ENCODE assay signal across 15 mouse cellular contexts in the genomic region with DNA sequence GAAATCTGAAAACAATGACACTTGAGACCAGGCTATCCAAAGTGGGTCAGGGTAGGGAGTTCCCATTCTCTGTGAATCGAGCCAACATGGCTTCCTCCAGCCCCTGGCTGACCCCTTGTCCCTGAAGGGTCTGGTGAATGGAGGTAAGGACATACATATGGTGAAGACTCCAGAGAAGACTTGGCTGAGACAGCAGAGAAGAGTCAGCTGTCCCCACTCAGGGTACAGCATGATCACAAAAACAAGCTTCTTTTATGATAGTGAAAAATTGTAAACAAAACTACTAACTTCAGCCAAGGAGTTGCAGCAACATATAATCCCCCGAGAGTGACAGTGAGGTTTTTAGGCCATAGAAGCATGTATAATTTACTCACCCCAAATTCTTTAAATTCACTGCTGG. TPM values are rescaled to one million over a fixed set of nuclear protein-coding genes. Genes with fewer than 3 reads are reported as not detected.
DNase-seq lines count a peak whose midpoint lies in the region; ATAC-seq lines count a peak whose summit lies in the region.
"Had no signal": no experiment of that assay in that cellular context is flagged by ENCODE, and none has a peak within 500 bp of the region (broad histone marks: within the 10 kb centered on the region; RNA-seq: fewer than 3 reads in every experiment).

No protein-coding gene starts in this region.

- no peak overlapping the region for H3K9ac ChIP-seq in kidney, embryonic 16.5 days (replicated peaks; ENCODE audit: low read length)
- H3K9ac ChIP-seq: embryonic facial prominence, embryonic 13.5 days had no signal

- H3K27me3 ChIP-seq in kidney, embryonic 16.5 days (ENCODE audit: insufficient read depth, low read length), result no peaks in the 10 kb centered on the region
- H3K27me3 ChIP-seq: embryonic facial prominence, embryonic 13.5 days had no signal

- peak; percentile 76; the same call in 1 of the 2 replicates for ATAC-seq in kidney, embryonic 16.5 days (ENCODE audit: low FRiP score, low TSS enrichment)
- ATAC-seq: forebrain, embryonic 16.5 days; hindbrain, postnatal 0 days had no signal

- 54% methylated on average over 2 of the region's 2 CpGs for WGBS in kidney, embryonic 16.5 days

- no peaks in the 10 kb centered on the region for H3K9me3 ChIP-seq in kidney, embryonic 16.5 days (ENCODE audit: low read length)
- H3K9me3 ChIP-seq: embryonic facial prominence, embryonic 13.5 days had no signal

- H3K4me1 ChIP-seq in kidney, embryonic 16.5 days (ENCODE audit: insufficient read depth, low read length), result no peaks in the 10 kb centered on the region

- H3K4me3 ChIP-seq in kidney, embryonic 16.5 days (ENCODE audit: low read length), result no peak overlapping the region
- H3K4me3 ChIP-seq: embryonic facial prominence, embryonic 13.5 days had no signal

- H3K27ac ChIP-seq in kidney, embryonic 16.5 days (ENCODE audit: low read length), result no peak overlapping the region
- H3K27ac ChIP-seq: embryonic facial prominence, embryonic 13.5 days; hindbrain, postnatal 0 days; macrophage had no signal

- DNase-seq in kidney, postnatal 25 days, result no peak
- peak; percentile 37 for DNase-seq in urinary bladder, postnatal 14 days (ENCODE audit: low spot score)
- no peak for DNase-seq in urinary bladder, postnatal 25 days (ENCODE audit: low spot score)
- peak; percentile 13 for DNase-seq in lung, postnatal 14 days
- no peak for DNase-seq in adipocyte (ENCODE audit: low spot score)
- no peak for DNase-seq in gastrocnemius, adult 8-10 months (ENCODE audit: low spot score in 2 of 2)
- DNase-seq: cerebellum, adult 9-11 months had no signal

- H3K4me2 ChIP-seq in kidney, embryonic 16.5 days (replicated peaks; ENCODE audit: low read depth, low read length), result no peak overlapping the region
- H3K4me2 ChIP-seq: embryonic facial prominence, embryonic 13.5 days; liver, embryonic 11.5 days; midbrain, embryonic 11.5 days had no signal

- H3K36me3 ChIP-seq in kidney, embryonic 16.5 days (ENCODE audit: insufficient read depth, low read length), result no peaks in the 10 kb centered on the region
- H3K36me3 ChIP-seq: embryonic facial prominence, embryonic 13.5 days had no signal

RNA-seq across cellular contexts. Expression of a gene that starts 55.2 kb away (rescaled TPM):
- 33.8 and 37.7 TPM in 2 replicates for polyA plus RNA-seq in kidney, embryonic 16.5 days (2015; fragmentation: Nextera tagmentation; extraction: Ambion mirVana)
- total RNA-seq in gastrocnemius, adult 8-10 months (2022), result 10 to 100 TPM in 2 of 4 experiments, 1 to 10 TPM in 2; 4.0 to 11.3 (median 7.7) TPM
- total RNA-seq: granulocyte monocyte progenitor cell, adult 5-6 weeks had no signal
- polyA plus RNA-seq: macrophage had no signal

Comparison
In these comparisons a context has a peak if more than half of its experiments do, and no peak if none do; other contexts are left out.
1. DNase-seq: peak in urinary bladder, postnatal 14 days (single experiment) and lung, postnatal 14 days (single experiment); none in kidney, postnatal 25 days (0 of 2), urinary bladder, postnatal 25 days (single experiment), adipocyte (single experiment) and gastrocnemius, adult 8-10 months (0 of 2).